Mouse (Mus musculus) embryonic fibroblast, embryonic 13.5 days (primary cell): ENCODE measurements around the gene Npr3.

ENCODE experiments used
- CTCF ChIP-seq: IDR thresholded peaks from 2 replicates; pipeline ENCODE4 v1.5.1; 2011; ENCODE audit warnings: mild to moderate bottlenecking, control low read depth, low read length, moderate library complexity, borderline replicate concordance; ENCODE audit not compliant: insufficient read depth
- POLR2A ChIP-seq: IDR thresholded peaks from 2 replicates; pipeline ENCODE4 v1.6.1; 2011; ENCODE audit warnings: low read depth, mild to moderate bottlenecking, control low read depth, low read length, moderate library complexity

DNA sequence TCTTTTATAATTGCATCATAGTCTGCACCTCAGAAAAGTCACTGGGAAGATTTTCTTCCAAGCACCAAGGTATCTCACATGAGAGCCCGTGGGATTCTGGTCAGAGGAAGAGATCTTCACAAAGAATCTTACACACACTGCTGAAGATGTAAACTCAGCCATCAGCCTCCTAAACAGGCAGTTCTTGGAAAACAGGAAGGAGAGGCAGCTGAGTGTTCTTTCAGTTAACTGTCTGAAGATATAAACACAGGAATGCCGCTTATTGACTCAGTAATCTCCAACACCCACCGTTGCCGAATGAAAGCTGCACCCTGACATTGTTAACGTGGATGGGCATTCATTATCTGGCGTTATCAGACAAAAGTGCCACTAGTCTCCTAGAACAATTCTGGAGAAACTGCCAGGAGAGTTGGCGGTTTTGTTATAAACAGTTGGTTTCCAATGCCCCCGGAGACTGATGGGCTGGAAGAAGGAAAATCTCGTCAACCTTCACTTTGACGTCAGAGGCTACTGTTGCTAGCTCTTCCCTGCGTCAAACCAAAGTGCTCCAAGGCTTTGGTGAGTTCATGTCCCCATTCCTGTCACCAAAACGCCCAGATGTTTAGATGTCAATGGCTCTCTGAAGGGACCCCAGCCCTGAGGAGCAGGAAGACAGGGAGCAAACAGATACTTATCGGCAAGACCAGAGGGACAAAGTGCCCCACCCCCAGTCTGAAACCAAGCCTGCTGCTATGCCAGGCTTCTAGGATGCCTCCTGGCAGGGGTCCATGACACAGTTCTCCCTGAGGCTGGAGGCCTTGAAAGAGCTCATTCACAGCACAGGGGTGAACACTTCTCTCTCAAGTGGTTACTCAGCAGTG, 105.0 kb downstream of the Npr3 start:
- no peak for TF ChIP-seq POLR2A
- TF ChIP-seq CTCF = no peak
